Mouse (Mus musculus) CH12.LX (cell line): Measurements from ENCODE around the gene Aldh9a1. TPM values are rescaled to one million over a fixed set of nuclear protein-coding genes. Genes with fewer than 3 reads are reported as not detected.

Experiments
- DNase-seq: peaks from one replicate; pipeline ENCODE4 v3.0.0-alpha.2; 2013; ENCODE audit errors: extremely low read depth
- H3K27ac ChIP-seq: 2 replicates; pipeline ENCODE4 v1.5.1; 2012; ENCODE audit warnings: low read depth, mild to moderate bottlenecking, control low read depth, moderate library complexity; ENCODE audit not compliant: insufficient read depth
- H3K27me3 ChIP-seq: replicated peaks from 2 replicates; pipeline ENCODE3; 2012; ENCODE audit warnings: inconsistent platforms
- H3K36me3 ChIP-seq, 2 experiments: replicated peaks in 1 of 2; 2 replicates each; pipeline versions ENCODE3 to v1.6.1; 2012; ENCODE audit warnings: inconsistent platforms in 1 of 2, low read length in 1 of 2, mild to moderate bottlenecking in 1 of 2, mixed read lengths in 1 of 2, moderate library complexity in 1 of 2; ENCODE audit not compliant: control insufficient read depth in 1 of 2, insufficient read depth in 1 of 2
- H3K4me1 ChIP-seq, 2 experiments: 2 replicates each; pipeline ENCODE4 v1.6.1; 2012; ENCODE audit warnings: inconsistent platforms in 1 of 2, moderate library complexity in 1 of 2; ENCODE audit not compliant: insufficient read depth in 2 of 2, control insufficient read depth in 1 of 2
- H3K4me2 ChIP-seq: 2 replicates; pipeline ENCODE4 v1.6.1; 2012; ENCODE audit warnings: low read depth, mild to moderate bottlenecking, control low read depth; ENCODE audit not compliant: poor library complexity, insufficient read depth, severe bottlenecking
- H3K4me3 ChIP-seq, 3 experiments: fragments of 150-350 bp in 1 of 3; sonication (generic) in 1 of 3; replicated peaks in 1 of 3; 2 replicates each; pipeline versions ENCODE3 to v1.5.1; 2011 to 2012; ENCODE audit warnings: low read depth in 2 of 3, low read length in 2 of 3, mild to moderate bottlenecking in 2 of 3, moderate library complexity in 2 of 3, control low read depth in 1 of 3, improper control_type of control experiment in 1 of 3, inconsistent platforms in 1 of 3, mixed read lengths in 1 of 3; ENCODE audit not compliant: poor library complexity in 1 of 3
- H3K79me2 ChIP-seq: replicated peaks from 2 replicates; pipeline ENCODE4 v1.6.1; 2012; ENCODE audit warnings: mild to moderate bottlenecking, moderate library complexity; ENCODE audit not compliant: control insufficient read depth, poor library complexity, insufficient read depth, severe bottlenecking; ENCODE audit errors: extremely low read depth
- H3K9ac ChIP-seq: 2 replicates; pipeline ENCODE4 v1.6.1; 2012; ENCODE audit warnings: low read depth, mild to moderate bottlenecking, control low read depth, moderate library complexity; ENCODE audit not compliant: insufficient read depth
- H3K9me3 ChIP-seq: replicated peaks from 2 replicates; pipeline ENCODE3; 2012; ENCODE audit warnings: low read length, inconsistent platforms, mixed read lengths
- BHLHE40 ChIP-seq: IDR thresholded peaks from 2 replicates; pipeline ENCODE4 v1.6.1; 2011; ENCODE audit warnings: mild to moderate bottlenecking, low read depth, low read length, improper control_type of control experiment
- CHD2 ChIP-seq: IDR thresholded peaks from 2 replicates; pipeline ENCODE4 v1.6.1; 2011; ENCODE audit warnings: low read length, improper control_type of control experiment
- CTCF ChIP-seq, 2 experiments: IDR thresholded peaks in 1 of 2; conservative IDR thresholded peaks in 1 of 2; 2 replicates each; pipeline ENCODE4 v1.5.1; 2011 to 2012; ENCODE audit warnings: low read depth in 2 of 2, low read length in 2 of 2, improper control_type of control experiment in 1 of 2, inconsistent platforms in 1 of 2, mild to moderate bottlenecking in 1 of 2, moderate library complexity in 1 of 2
- ELF1 ChIP-seq: IDR thresholded peaks from 2 replicates; pipeline ENCODE4 v1.6.1; 2014; ENCODE audit warnings: low read depth, mild to moderate bottlenecking, inconsistent platforms, low read length, improper control_type of control experiment
- ETS1 ChIP-seq: conservative IDR thresholded peaks from 2 replicates; pipeline ENCODE4 v1.6.1; 2012; ENCODE audit warnings: low read depth, mild to moderate bottlenecking, inconsistent platforms, low read length, improper control_type of control experiment, moderate library complexity
- IRF4 ChIP-seq: IDR thresholded peaks from 2 replicates; pipeline ENCODE4 v1.6.1; 2014; ENCODE audit warnings: low read depth, mild to moderate bottlenecking, inconsistent platforms, low read length, improper control_type of control experiment
- JUND ChIP-seq: conservative IDR thresholded peaks from 2 replicates; pipeline ENCODE4 v1.6.1; 2011; ENCODE audit warnings: low read depth, low read length, improper control_type of control experiment
- KAT2A ChIP-seq: IDR thresholded peaks from 2 replicates; pipeline ENCODE4 v1.6.1; 2012; ENCODE audit warnings: low read length, improper control_type of control experiment, inconsistent platforms; ENCODE audit not compliant: insufficient replicate concordance
- MAX ChIP-seq: IDR thresholded peaks from 2 replicates; pipeline ENCODE4 v1.6.1; 2011; ENCODE audit warnings: low read length, improper control_type of control experiment
- MAZ ChIP-seq: IDR thresholded peaks from 2 replicates; pipeline ENCODE4 v1.6.1; 2012; ENCODE audit warnings: low read depth, mild to moderate bottlenecking, inconsistent platforms, low read length, improper control_type of control experiment, moderate library complexity
- MEF2A ChIP-seq: IDR thresholded peaks from 2 replicates; pipeline ENCODE4 v1.6.1; 2014; ENCODE audit warnings: low read depth, mild to moderate bottlenecking, inconsistent platforms, low read length, improper control_type of control experiment, borderline replicate concordance
- MXI1 ChIP-seq: IDR thresholded peaks from 2 replicates; pipeline ENCODE4 v1.6.1; 2011; ENCODE audit warnings: mild to moderate bottlenecking, low read depth, low read length, improper control_type of control experiment
- MYC ChIP-seq: IDR thresholded peaks from 2 replicates; pipeline ENCODE4 v1.6.1; 2011; ENCODE audit warnings: low read depth, mild to moderate bottlenecking, improper control_type of control experiment, low read length
- NELFE ChIP-seq: IDR thresholded peaks from 2 replicates; pipeline ENCODE4 v1.6.1; 2011; ENCODE audit warnings: low read depth, low read length, improper control_type of control experiment
- NRF1 ChIP-seq: IDR thresholded peaks from 2 replicates; pipeline ENCODE4 v1.6.1; 2014; ENCODE audit warnings: low read depth, mild to moderate bottlenecking, inconsistent platforms, low read length, improper control_type of control experiment, moderate library complexity
- POLR2A ChIP-seq: IDR thresholded peaks from 2 replicates; pipeline ENCODE4 v1.6.1; 2011; ENCODE audit warnings: low read depth, mild to moderate bottlenecking, improper control_type of control experiment, low read length
- RCOR1 ChIP-seq: conservative IDR thresholded peaks from 2 replicates; pipeline ENCODE4 v1.6.1; 2012; ENCODE audit warnings: low read depth, mild to moderate bottlenecking, inconsistent platforms, low read length, improper control_type of control experiment
- SIN3A ChIP-seq: IDR thresholded peaks from 2 replicates; pipeline ENCODE4 v1.6.1; 2012; ENCODE audit warnings: low read length, improper control_type of control experiment, inconsistent platforms
- SMC3 ChIP-seq: IDR thresholded peaks from 2 replicates; pipeline ENCODE4 v1.6.1; 2011; ENCODE audit warnings: low read depth, low read length, improper control_type of control experiment
- TBP ChIP-seq: conservative IDR thresholded peaks from 2 replicates; pipeline ENCODE4 v1.6.1; 2011; ENCODE audit warnings: low read depth, low read length, improper control_type of control experiment
- TCF12 ChIP-seq: IDR thresholded peaks from 2 replicates; pipeline ENCODE4 v1.6.1; 2014; ENCODE audit warnings: low read depth, mild to moderate bottlenecking, inconsistent platforms, low read length, improper control_type of control experiment
- ZC3H11A ChIP-seq: IDR thresholded peaks from 2 replicates; pipeline ENCODE4 v1.6.1; 2012; ENCODE audit warnings: low read depth, mild to moderate bottlenecking, inconsistent platforms, low read length, improper control_type of control experiment
- ZMIZ1 ChIP-seq: IDR thresholded peaks from 2 replicates; pipeline ENCODE4 v1.6.1; 2012; ENCODE audit warnings: low read depth, mild to moderate bottlenecking, inconsistent platforms, low read length, improper control_type of control experiment
- ZNF384 ChIP-seq: IDR thresholded peaks from 2 replicates; pipeline ENCODE4 v1.6.1; 2012; ENCODE audit warnings: low read depth, low read length, improper control_type of control experiment, inconsistent platforms
- dilution Hi-C: fragments of 300-500 bp; cut with MboI; formaldehyde crosslinking; loops from 2 replicates; pipeline ENCODE4 v1.14.3; 2020; ENCODE audit warnings: low sequenced_read_pairs; ENCODE audit not compliant: extremely low pct_unique_long_range_greater_than_20kb, extremely low pct_ligation_motif_present
- in situ Hi-C: fragments of 300-500 bp; cut with MboI; formaldehyde crosslinking; loops from 3 replicates; pipeline ENCODE4 v1.14.3; 2019; ENCODE audit warnings: low sequenced_read_pairs, low pct_ligation_motif_present, low pct_unique_long_range_greater_than_20kb, mixed read lengths
- polyA plus RNA-seq: library from polyadenylated mRNA; unstranded; fragments of >175 nt; gene quantifications from 2 replicates; pipeline ENCODE4 v1.2.1, GENCODE M21; 2012; ENCODE audit warnings: low read depth; ENCODE audit not compliant: insufficient read length
- total RNA-seq, 2 experiments: library from RNA; depleted of rRNA; stranded (reverse); fragments of 300-350 nt in 1 of 2; fragments of >200 nt in 1 of 2; gene quantifications; 2 replicates each; pipeline ENCODE4 v1.2.3; 2012 to 2014

Aldh9a1 gene
- total and polyA plus RNA-seq, 3 experiments, result 26.2 to 79.7 (median 31.2) TPM

DNA sequence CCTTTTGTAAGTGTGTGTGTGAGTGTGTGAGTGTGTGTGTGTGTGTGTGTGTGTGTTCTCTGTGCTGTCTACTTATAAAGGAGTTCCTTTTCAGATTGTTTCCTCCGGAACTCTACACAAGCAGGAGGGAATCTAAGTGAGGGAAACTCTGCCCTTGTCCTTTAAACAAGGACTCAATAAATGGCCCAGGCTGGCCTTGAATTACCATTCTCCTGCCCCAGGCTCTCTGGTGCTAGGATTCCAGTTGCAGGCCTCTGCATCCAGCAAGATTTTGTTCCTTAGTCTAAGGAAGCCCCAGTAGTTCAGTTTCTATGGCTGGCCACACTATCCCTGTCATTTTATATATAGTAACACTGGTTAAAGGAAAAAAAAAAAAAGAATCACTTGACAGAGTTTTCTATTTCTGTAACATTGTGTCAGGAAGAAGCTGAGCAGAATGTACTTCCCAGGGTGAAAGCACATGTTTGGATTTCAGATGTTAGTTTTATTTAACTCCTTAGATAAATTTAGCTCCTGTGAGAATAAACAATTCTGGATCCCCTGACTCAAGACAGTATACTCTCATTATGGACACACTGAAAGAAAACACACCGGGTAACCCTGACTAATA lies 42.3 kb downstream of the Aldh9a1 start:
- DNase-seq, result no peak
- Histone ChIP-seq H3K9ac (no peak overlapping the region), H3K27me3 (peaks cover 89% of the 10 kb centered on the region), H3K4me1 (peaks cover 0 to 16% of the 10 kb centered on the region in 2 experiments; a peak in 2 of 4 replicates), H3K36me3 (no peaks in the 10 kb centered on the region), H3K4me3 (no peak overlapping the region), H3K4me2 (0 out of 2 replicates have a peak overlapping the region, but pooled peaks have one; percentile 96), H3K9me3 (no peaks in the 10 kb centered on the region), H3K27ac (no peak overlapping the region), H3K79me2 (no peaks in the 10 kb centered on the region)
- in situ Hi-C loops (no loop called here), dilution Hi-C loops (no loop called here)
- TF ChIP-seq SIN3A, result no peak
- TF ChIP-seq ZNF384, result no peak
- no peak for TF ChIP-seq ZC3H11A
- no peak for TF ChIP-seq MAX
- no peak for TF ChIP-seq JUND
- TF ChIP-seq SMC3, result no peak
- TF ChIP-seq TCF12, result no peak
- TF ChIP-seq CHD2, result no peak
- TF ChIP-seq IRF4, result no peak

DNA sequence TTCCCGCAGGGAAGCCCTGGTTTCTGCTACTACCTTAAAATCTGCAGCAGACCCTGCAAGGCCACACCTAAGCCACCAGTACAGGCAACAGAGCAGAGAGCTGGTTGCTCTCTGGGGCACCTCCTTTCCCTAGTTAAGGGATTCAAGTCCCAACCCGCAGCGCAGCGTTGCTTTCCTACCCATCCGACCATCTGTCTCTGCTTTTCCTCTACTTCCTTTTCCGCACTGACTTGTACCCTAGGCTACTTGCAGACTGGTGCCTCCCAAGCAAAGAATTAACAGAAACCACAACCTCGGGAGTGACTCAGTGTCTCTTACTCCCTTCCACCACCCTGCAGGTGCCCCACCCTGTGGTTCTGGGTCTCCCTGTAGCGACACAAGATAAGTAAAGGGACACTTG lies 42.9 kb downstream of the Aldh9a1 start:
- peaks cover 0 to 16% of the 10 kb centered on the region in 2 experiments; a peak in 2 of 4 replicates for H3K4me1 ChIP-seq
- no peak overlapping the region for H3K27ac ChIP-seq
- peak overlapping the region; percentile 96; the same call in 1 of the 2 replicates for H3K4me2 ChIP-seq
- no peak for DNase-seq
- H3K9me3 ChIP-seq, result no peaks in the 10 kb centered on the region
- H3K79me2 ChIP-seq, result no peaks in the 10 kb centered on the region
- no peaks in the 10 kb centered on the region for H3K36me3 ChIP-seq
- H3K27me3 ChIP-seq, result peaks cover 89% of the 10 kb centered on the region
- TF ChIP-seq TBP (no peak), NRF1 (no peak), CTCF (conservative IDR thresholded peaks at IDR 0.05 in 1 of 2, IDR thresholded peaks at IDR 0.05 in 1 of 2; ENCODE audit: low read depth in 2 of 2, low read length in 2 of 2) (no peak), ZMIZ1 (no peak), MXI1 (no peak), SMC3 (no peak), BHLHE40 (no peak), MAZ (no peak), MAX (no peak), ELF1 (no peak), MYC (no peak), NELFE (no peak), RCOR1 (no peak), ZNF384 (no peak), KAT2A (no peak), MEF2A (no peak), ZC3H11A (no peak), CHD2 (no peak), ETS1 (no peak), POLR2A (no peak)
- no peak overlapping the region for H3K9ac ChIP-seq
- in situ Hi-C loops (no loop called here), dilution Hi-C loops (no loop called here)
- no peak overlapping the region for H3K4me3 ChIP-seq
